In genomic region chr11:69966860-69967517, GRCm38 (mm10) we compare ENCODE assay signal across 10 mouse cellular contexts. TPM values are rescaled to one million over a fixed set of nuclear protein-coding genes. Genes with fewer than 3 reads are reported as not detected.
A peak's percentile ranks its signal among the peaks of the same experiment; 100 is the strongest.
DNase-seq lines count a peak whose midpoint lies in the region; ATAC-seq and TF ChIP-seq lines count a peak whose summit lies in the region.
"Had no signal": no experiment of that assay in that cellular context is flagged by ENCODE, and none has a peak within 500 bp of the region (broad histone marks: within the 10 kb centered on the region; RNA-seq: fewer than 3 reads in every experiment).

No protein-coding gene starts in this region.

- DNase-seq in lung, adult 2 months, result no peak
- DNase-seq in lung, postnatal 25 days (ENCODE audit: low spot score), result no peak
- DNase-seq in right cerebral cortex, adult 2 months (ENCODE audit: low spot score in 2 of 2), result no peak
- DNase-seq in urinary bladder, adult 2 months (ENCODE audit: low spot score), result no peak
- no peak for DNase-seq in gastrocnemius, postnatal 36 days
- DNase-seq: gastrocnemius, postnatal 25 days; thymus, postnatal 14 days had no signal

- intact Hi-C loops in gastrocnemius, postnatal 36 days (cut with DNase I), result no loop called here

- H3K9ac ChIP-seq in embryonic facial prominence, embryonic 15.5 days, result 0 out of 2 replicates have a peak overlapping the region, but pooled peaks have one; percentile 15
- H3K9ac ChIP-seq in intestine, embryonic 16.5 days (ENCODE audit: low read depth, low read length), result peak overlapping the region; percentile 81
- peak overlapping the region; percentile 42 for H3K9ac ChIP-seq in neural tube, embryonic 12.5 days

- H3K36me3 ChIP-seq in embryonic facial prominence, embryonic 15.5 days, result peaks cover 40% of the 10 kb centered on the region
- 0 out of 2 replicates have a peak, but pooled peaks cover 2% of the 10 kb centered on the region for H3K36me3 ChIP-seq in intestine, embryonic 16.5 days (ENCODE audit: control insufficient read depth, insufficient read depth, low read length)
- H3K36me3 ChIP-seq in neural tube, embryonic 12.5 days, result peaks cover 28% of the 10 kb centered on the region

- WGBS in lung, adult 2 months, result 37% methylated on average over 17 of the region's 17 CpGs
- 35% methylated on average over 17 of the region's 17 CpGs for WGBS in embryonic facial prominence, embryonic 15.5 days
- WGBS in intestine, embryonic 16.5 days, result 28% methylated on average over 17 of the region's 17 CpGs
- WGBS in neural tube, embryonic 12.5 days, result 37% methylated on average over 17 of the region's 17 CpGs

- H3K4me2 ChIP-seq in embryonic facial prominence, embryonic 15.5 days (replicated peaks), result peak overlapping the region; percentile 76
- peak overlapping the region; percentile 50 for H3K4me2 ChIP-seq in intestine, embryonic 16.5 days (ENCODE audit: low read depth, low read length)
- H3K4me2 ChIP-seq in neural tube, embryonic 12.5 days (replicated peaks), result peak overlapping the region; percentile 55

- peaks cover 59% of the 10 kb centered on the region for H3K27me3 ChIP-seq in embryonic facial prominence, embryonic 15.5 days
- H3K27me3 ChIP-seq in intestine, embryonic 16.5 days (replicated peaks; ENCODE audit: control insufficient read depth, insufficient read depth, low read length), result peaks cover 15% of the 10 kb centered on the region
- peaks cover 66% of the 10 kb centered on the region for H3K27me3 ChIP-seq in neural tube, embryonic 12.5 days (replicated peaks)

- peak overlapping the region; percentile 52 for H3K4me3 ChIP-seq in lung, adult 2 months (replicated peaks; ENCODE audit: extremely low read depth, low read depth, low read length)
- H3K4me3 ChIP-seq in embryonic facial prominence, embryonic 15.5 days (replicated peaks), result peak overlapping the region; percentile 43
- H3K4me3 ChIP-seq in intestine, embryonic 16.5 days (ENCODE audit: low read length), result peak overlapping the region; percentile 62
- H3K4me3 ChIP-seq in neural tube, embryonic 12.5 days, result peak overlapping the region; percentile 19

- no peak for TF ChIP-seq POLR2A in lung, adult 2 months (IDR thresholded peaks at IDR 0.05; ENCODE audit: borderline replicate concordance, extremely low read depth, low read depth, low read length)

- no peak overlapping the region for H3K27ac ChIP-seq in embryonic facial prominence, embryonic 15.5 days (replicated peaks)
- peak overlapping the region; percentile 97 for H3K27ac ChIP-seq in intestine, embryonic 16.5 days (ENCODE audit: low read length)
- no peak overlapping the region for H3K27ac ChIP-seq in neural tube, embryonic 12.5 days

- H3K4me1 ChIP-seq in lung, adult 2 months (ENCODE audit: control insufficient read depth, insufficient read depth, low read length), result peaks cover 3% of the 10 kb centered on the region
- peaks cover 22% of the 10 kb centered on the region for H3K4me1 ChIP-seq in embryonic facial prominence, embryonic 15.5 days
- peaks cover 12% of the 10 kb centered on the region for H3K4me1 ChIP-seq in intestine, embryonic 16.5 days (ENCODE audit: control insufficient read depth, insufficient read depth, low read length)
- H3K4me1 ChIP-seq in neural tube, embryonic 12.5 days, result peaks cover 15% of the 10 kb centered on the region

- no peaks in the 10 kb centered on the region for H3K9me3 ChIP-seq in embryonic facial prominence, embryonic 15.5 days (replicated peaks)
- no peaks in the 10 kb centered on the region for H3K9me3 ChIP-seq in intestine, embryonic 16.5 days (ENCODE audit: control insufficient read depth, low read length)
- H3K9me3 ChIP-seq in neural tube, embryonic 12.5 days, result no peaks in the 10 kb centered on the region

- ATAC-seq in embryonic facial prominence, embryonic 15.5 days (ENCODE audit: insufficient number of reproducible peaks, low FRiP score, low TSS enrichment, low read depth), result no peak
- ATAC-seq in intestine, embryonic 16.5 days, result no peak
- no peak for ATAC-seq in neural tube, embryonic 12.5 days (ENCODE audit: low FRiP score, low read depth)

- TF ChIP-seq CTCF in lung, adult 2 months (IDR thresholded peaks at IDR 0.05; ENCODE audit: insufficient read depth, low read length), result no peak

RNA-seq across cellular contexts. Expression of gene Cldn7, which starts 2.4 kb away (rescaled TPM):
- 60.5 and 63.7 TPM in 2 replicates for polyA plus RNA-seq in lung, adult 2 months (2012; rRNA removed)
- 37.5 and 57.4 TPM in 2 replicates for polyA plus RNA-seq in embryonic facial prominence, embryonic 15.5 days (2015; fragmentation: Nextera tagmentation; extraction: Ambion mirVana)
- polyA plus RNA-seq in intestine, embryonic 16.5 days (2015; fragmentation: Nextera tagmentation; extraction: Ambion mirVana), result 1,377 and 1,415 TPM in 2 replicates
- polyA plus RNA-seq in neural tube, embryonic 12.5 days (2016; fragmentation: Nextera tagmentation; extraction: Ambion mirVana), result 2.1 and 3.2 TPM in 2 replicates
- 67.1 and 69.1 TPM in 2 replicates for polyA plus RNA-seq in urinary bladder, adult 2 months (2012; rRNA removed)
- total RNA-seq in gastrocnemius, postnatal 36 days (2021), result not detected

RNA-seq across cellular contexts. Expression of gene Ctdnep1, which starts 14.0 kb away (rescaled TPM):
- 88.3 and 102 TPM in 2 replicates for polyA plus RNA-seq in lung, adult 2 months (2012; rRNA removed)
- polyA plus RNA-seq in embryonic facial prominence, embryonic 15.5 days (2015; fragmentation: Nextera tagmentation; extraction: Ambion mirVana), result 31.6 and 34.9 TPM in 2 replicates
- 20.7 and 20.9 TPM in 2 replicates for polyA plus RNA-seq in intestine, embryonic 16.5 days (2015; fragmentation: Nextera tagmentation; extraction: Ambion mirVana)
- 23.0 and 24.3 TPM in 2 replicates for polyA plus RNA-seq in neural tube, embryonic 12.5 days (2016; fragmentation: Nextera tagmentation; extraction: Ambion mirVana)
- 82.0 and 95.4 TPM in 2 replicates for polyA plus RNA-seq in urinary bladder, adult 2 months (2012; rRNA removed)
- total RNA-seq in gastrocnemius, postnatal 36 days (2021), result 100 to 1,000 TPM; 171 to 246 TPM

RNA-seq across cellular contexts. Expression of gene Elp5, which starts 15.3 kb away (rescaled TPM):
- 38.5 and 53.8 TPM in 2 replicates for polyA plus RNA-seq in lung, adult 2 months (2012; rRNA removed)
- 112 and 113 TPM in 2 replicates for polyA plus RNA-seq in embryonic facial prominence, embryonic 15.5 days (2015; fragmentation: Nextera tagmentation; extraction: Ambion mirVana)
- 92.6 and 106 TPM in 2 replicates for polyA plus RNA-seq in intestine, embryonic 16.5 days (2015; fragmentation: Nextera tagmentation; extraction: Ambion mirVana)
- 129 and 131 TPM in 2 replicates for polyA plus RNA-seq in neural tube, embryonic 12.5 days (2016; fragmentation: Nextera tagmentation; extraction: Ambion mirVana)
- 57.6 and 61.4 TPM in 2 replicates for polyA plus RNA-seq in urinary bladder, adult 2 months (2012; rRNA removed)
- total RNA-seq in gastrocnemius, postnatal 36 days (2021), result 10 to 100 TPM; 29.0 to 34.6 TPM

RNA-seq across cellular contexts. Expression of gene Slc2a4, which starts 19.0 kb away (rescaled TPM):
- 22.3 and 40.4 TPM in 2 replicates for polyA plus RNA-seq in lung, adult 2 months (2012; rRNA removed)
- polyA plus RNA-seq in embryonic facial prominence, embryonic 15.5 days (2015; fragmentation: Nextera tagmentation; extraction: Ambion mirVana), result 21.1 and 21.7 TPM in 2 replicates
- polyA plus RNA-seq in intestine, embryonic 16.5 days (2015; fragmentation: Nextera tagmentation; extraction: Ambion mirVana), result 21.5 and 22.6 TPM in 2 replicates
- 12.3 and 12.4 TPM in 2 replicates for polyA plus RNA-seq in neural tube, embryonic 12.5 days (2016; fragmentation: Nextera tagmentation; extraction: Ambion mirVana)
- polyA plus RNA-seq in urinary bladder, adult 2 months (2012; rRNA removed), result 146 and 167 TPM in 2 replicates
- 100 to 1,000 TPM; 382 to 407 TPM for total RNA-seq in gastrocnemius, postnatal 36 days (2021)

RNA-seq across cellular contexts. Expression of gene Gabarap, which starts 24.0 kb away (rescaled TPM):
- polyA plus RNA-seq in lung, adult 2 months (2012; rRNA removed), result 333 and 615 TPM in 2 replicates
- polyA plus RNA-seq in embryonic facial prominence, embryonic 15.5 days (2015; fragmentation: Nextera tagmentation; extraction: Ambion mirVana), result 543 and 559 TPM in 2 replicates
- 639 and 679 TPM in 2 replicates for polyA plus RNA-seq in intestine, embryonic 16.5 days (2015; fragmentation: Nextera tagmentation; extraction: Ambion mirVana)
- 577 and 592 TPM in 2 replicates for polyA plus RNA-seq in neural tube, embryonic 12.5 days (2016; fragmentation: Nextera tagmentation; extraction: Ambion mirVana)
- polyA plus RNA-seq in urinary bladder, adult 2 months (2012; rRNA removed), result 374 and 440 TPM in 2 replicates
- 100 to 1,000 TPM; 142 to 178 TPM for total RNA-seq in gastrocnemius, postnatal 36 days (2021)

Comparison
In these comparisons a context has a peak if more than half of its experiments do, and no peak if none do; other contexts are left out.
1. H3K9ac ChIP-seq: peak in every context shown above with its lines; median percentile 81 in intestine, embryonic 16.5 days; 42 in neural tube, embryonic 12.5 days; 15 in embryonic facial prominence, embryonic 15.5 days.
2. RNA of gene Cldn7, which starts 2.4 kb away (polyA plus RNA-seq): 1,377 to 1,415 TPM in intestine, embryonic 16.5 days; 67.1 to 69.1 TPM in urinary bladder, adult 2 months, 60.5 to 63.7 TPM in lung, adult 2 months, 37.5 to 57.4 TPM in embryonic facial prominence, embryonic 15.5 days and 2.1 to 3.2 TPM in neural tube, embryonic 12.5 days; every median in the first group is over 10 times any median in the second.
3. Peak in every context shown above with its lines, with median percentiles within 50 percentile points of each other: H3K4me3 ChIP-seq and H3K4me2 ChIP-seq.